Mouse (Mus musculus) testis, adult 2 months (tissue): ENCODE data around the gene Tyw1.

Experiments
- CTCF ChIP-seq: fragments of 200-500 bp; IDR thresholded peaks from 2 replicates; pipeline ENCODE4 v1.5.1; 2012; ENCODE audit warnings: low read depth, mild to moderate bottlenecking, inconsistent platforms, low read length, moderate library complexity; ENCODE audit not compliant: control insufficient read depth, insufficient read depth, insufficient replicate concordance
- POLR2A ChIP-seq: fragments of 200-500 bp; IDR thresholded peaks from 2 replicates; pipeline ENCODE4 v1.6.1; 2012; ENCODE audit warnings: low read depth, mild to moderate bottlenecking, inconsistent platforms, low read length, moderate library complexity; ENCODE audit not compliant: control insufficient read depth

DNA sequence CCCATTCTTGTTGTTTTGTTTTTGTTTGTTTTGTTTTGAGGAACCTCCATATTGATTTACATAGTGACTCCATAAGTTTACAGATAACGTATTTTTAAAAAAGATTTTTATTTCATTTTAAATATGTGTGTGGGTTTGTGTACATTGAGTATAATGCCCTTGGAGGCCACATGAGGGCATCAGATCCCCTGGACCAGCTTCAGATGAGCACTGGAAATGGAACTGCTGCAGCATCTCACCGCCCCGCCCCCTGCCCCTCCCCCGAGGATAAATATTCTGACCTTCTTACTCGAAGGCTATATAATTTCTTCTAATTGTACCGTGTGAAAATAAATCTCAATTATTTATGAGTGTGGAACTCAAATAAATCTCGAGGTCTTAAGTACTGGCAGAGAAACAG lies 99.8 kb downstream of the Tyw1 start:
- TF ChIP-seq POLR2A (no peak), CTCF (no peak)
